Mouse (Mus musculus) lung, postnatal 0 days (tissue): ENCODE measurements around the gene Aven.

Experiments used
- CTCF ChIP-seq: IDR thresholded peaks from 2 replicates; pipeline ENCODE4 v1.5.1; 2016; ENCODE audit warnings: antibody characterized with exemption, mild to moderate bottlenecking
- EP300 ChIP-seq: IDR thresholded peaks from 2 replicates; pipeline ENCODE4 v1.6.1; 2016; ENCODE audit warnings: antibody characterized with exemption, mild to moderate bottlenecking, control low read depth

DNA sequence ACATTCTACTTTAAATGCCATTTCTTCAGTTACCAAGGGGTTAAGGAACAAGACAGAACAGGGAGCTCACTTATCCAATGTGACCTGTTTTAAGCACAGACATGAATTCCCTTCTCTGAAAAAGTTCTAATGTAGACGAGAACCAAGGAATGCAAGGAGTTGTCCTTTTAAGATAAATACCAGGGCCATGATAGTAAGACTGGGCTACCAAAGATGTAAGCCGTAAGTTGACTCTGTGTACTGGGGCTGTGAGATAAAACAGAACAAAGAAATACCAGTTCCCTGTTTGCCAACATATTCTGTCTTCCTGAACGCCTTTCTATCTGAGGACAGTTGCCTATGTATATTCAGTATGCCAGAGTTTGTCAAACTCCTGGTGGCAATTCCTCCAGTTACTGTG, 176.7 kb downstream of the Aven start:
- TF ChIP-seq CTCF: no peak
- TF ChIP-seq EP300: no peak
